Mouse (Mus musculus): ENCODE measurements around the gene Tmem37.

The Tmem37 gene

DNA sequence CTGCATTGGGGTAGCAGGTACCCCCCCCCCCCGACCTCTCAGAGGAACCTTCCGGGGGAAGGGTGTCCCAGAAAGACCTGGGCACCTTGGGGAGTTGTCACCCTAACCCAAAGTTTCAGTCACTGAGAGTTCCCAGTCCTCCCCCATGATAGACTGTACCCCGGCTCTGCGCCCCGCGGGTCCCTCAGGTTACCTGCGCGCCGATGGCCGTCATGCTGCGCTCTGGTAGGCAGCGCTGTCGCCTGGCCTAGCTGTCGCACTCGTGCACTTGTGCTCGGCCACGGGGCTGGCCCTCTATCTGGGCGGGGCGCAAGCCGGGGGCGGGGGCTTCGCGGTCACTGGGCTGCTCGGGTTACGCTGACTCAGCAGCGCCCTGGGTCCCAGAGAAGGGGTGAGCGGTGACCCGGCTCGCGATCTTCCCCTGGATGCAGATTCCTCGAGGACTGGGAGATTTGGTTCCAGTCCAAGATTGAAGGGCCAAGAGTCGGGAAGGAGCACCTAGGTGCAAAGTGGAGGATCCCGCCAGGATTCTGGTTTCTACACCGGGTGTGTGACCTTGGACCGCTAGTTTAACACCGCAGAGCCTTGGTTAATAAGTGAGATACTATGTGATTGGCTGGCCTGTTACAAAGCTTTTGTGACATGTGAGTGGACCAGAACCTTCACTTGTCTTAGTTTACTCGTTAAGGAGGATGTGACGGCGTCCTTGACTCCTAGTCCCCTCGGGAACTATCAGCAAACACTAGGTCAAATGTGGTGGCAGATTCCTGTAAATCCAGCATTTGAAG, at the start of gene Tmem37:
Tmem37 (minus strand) TSS at position 556 of the 788 bp plus-strand sequence.
- peak; percentile 49 for DNase-seq (ENCODE audit: low read depth, low spot score)

DNA sequence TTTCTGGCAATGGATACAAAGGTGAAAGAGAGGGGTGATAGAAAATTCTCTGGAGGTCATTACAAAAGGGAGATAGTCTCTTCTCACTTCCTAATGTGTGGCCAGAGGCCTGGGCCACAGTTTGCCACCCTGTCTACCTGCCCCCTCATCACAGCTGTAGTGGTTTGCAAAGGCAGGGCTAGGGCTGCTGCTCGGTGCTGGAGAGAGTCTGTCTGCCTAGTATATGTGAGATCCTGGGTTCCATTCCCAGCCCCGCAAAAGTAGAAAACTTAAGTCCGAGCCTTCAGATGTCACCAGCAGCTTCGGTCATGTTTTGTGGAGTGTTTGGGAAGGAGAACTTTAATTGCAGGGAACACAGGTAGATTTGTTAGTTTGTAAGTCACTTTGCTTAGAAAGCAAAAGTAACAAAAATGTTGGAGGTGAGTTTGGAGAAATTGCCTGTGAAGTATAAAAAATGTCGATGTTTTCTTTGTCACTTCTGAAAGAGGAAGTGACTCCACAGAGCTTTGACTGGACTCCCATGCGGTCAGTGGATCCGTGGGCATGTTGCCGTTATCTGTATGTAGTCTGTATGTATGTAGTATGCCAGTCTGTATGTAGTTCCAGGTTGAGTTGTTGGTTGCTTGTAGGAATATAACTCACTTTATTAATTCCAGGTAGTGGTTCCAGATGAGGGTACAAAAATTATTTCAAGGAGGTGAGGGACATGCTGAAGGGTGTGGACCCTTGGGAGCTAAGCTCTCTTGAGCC, 48.9 kb upstream of the Tmem37 start:
- no peak for DNase-seq (ENCODE audit: low read depth, low spot score)

DNA sequence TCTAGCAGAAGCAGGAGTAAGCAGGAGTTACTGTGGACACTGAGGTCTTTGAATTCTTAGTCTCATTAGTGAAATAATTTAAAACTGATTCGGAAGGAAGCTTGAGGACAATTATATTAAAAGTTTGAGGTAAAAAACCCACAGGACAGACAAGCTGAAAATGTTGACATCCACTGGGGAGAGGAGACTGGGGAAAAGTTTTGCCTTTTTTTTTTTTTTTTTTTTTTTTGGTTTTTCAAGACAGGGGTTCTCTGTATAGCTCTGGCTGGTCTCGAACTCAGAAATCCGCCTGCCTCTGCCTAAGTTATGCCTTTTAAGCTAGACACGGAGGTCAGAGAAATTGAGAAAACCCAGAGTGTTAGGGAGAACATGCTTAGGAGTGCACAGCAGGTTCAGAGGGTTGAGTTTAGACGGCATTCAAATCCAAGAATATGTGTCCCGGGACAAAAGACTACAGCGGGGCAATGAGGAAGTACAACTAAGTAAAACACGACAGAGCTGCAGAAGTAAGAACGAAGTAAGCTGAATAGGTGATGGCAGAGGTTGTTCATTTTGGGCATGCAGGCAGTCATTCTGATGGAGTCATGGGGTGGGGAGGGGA, 48.2 kb upstream of the Tmem37 start:
- no peak for DNase-seq (ENCODE audit: low read depth, low spot score)

DNA sequence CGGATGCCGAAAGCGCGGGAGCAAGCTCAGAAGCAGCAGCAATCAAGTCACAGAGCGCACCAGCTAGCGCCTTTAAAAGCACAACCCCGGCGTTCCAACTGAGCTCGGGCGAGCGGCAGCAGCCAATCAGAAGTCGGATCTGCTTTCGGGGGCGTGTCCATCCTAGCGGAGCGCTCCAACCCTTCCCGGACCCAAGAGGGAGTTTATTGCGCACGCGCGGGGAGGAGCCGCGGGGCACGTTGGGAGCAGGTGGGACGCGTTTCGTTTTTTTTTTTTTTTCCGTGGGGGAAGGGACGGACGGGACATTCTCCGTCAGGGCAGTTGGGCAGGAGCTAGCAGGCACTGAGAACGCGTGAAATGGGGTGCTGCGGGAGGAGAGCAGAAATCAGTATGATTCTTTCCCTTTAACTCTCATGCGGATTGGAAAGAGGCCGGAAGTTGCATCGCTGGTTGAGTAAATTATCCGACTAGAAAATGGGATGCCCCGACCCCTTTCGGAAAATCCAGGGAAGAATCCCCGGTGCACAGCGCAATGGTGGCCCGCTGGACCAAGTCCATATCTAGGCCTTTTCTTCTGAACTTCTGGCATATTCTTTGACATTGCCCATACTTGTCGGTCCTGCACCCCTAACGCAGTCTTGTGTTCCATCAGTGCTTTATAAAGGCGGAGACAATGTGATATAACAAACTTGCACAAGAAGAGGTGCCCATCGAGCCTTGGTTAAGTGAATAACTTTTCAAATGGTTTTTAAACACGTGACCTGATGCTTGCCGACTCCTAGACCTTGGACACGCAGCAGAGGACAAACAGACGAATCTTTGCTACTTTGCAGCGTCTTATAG, 47.3 kb upstream of the Tmem37 start, which contains the start of the genes Dbi and 3110009E18Rik:
Dbi (minus strand) TSS at position 110 of the 843 bp plus-strand sequence.
3110009E18Rik (plus strand) TSS at position 219 of the 843 bp plus-strand sequence.
- peak; percentile 98 for DNase-seq (ENCODE audit: low read depth, low spot score)

DNA sequence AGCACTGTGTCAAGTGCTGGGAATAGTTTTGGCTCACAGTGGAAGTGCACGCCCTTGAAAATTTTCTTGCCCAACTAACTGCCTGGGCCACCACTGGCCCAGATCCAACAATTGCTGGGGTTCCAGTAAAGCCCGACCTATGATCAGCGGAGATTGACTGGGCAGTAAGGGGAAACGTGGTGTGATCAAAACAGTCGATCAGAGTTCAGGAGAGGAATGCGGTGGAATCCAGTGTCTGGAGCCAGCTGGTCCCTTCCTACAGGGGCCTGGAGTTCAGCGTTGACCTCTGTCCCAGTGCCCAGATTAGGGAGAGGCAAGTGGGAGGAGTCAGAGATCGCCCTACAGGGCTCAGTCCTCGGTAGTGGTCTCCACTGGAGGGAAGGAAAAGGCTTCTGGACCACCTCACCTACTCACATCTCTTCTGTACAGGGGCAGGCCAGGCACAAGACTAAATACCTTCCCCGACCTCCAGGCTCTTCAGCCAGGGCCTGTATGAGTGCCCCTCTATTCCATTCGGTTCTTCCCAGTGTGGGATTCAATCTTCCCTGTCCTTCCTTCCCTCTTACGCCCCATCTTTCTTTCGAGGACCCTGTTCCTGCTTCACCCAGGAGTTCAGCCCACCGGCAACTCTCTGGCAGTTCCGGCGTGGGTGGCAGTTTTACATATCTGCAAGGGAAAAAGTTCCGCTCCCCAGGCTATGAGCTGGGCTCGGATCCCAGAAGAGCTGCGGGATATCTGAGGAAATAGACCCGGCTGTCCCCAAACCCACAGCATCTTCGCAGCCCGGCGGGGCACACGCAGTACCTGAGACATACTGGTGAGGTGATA, 46.5 kb upstream of the Tmem37 start:
- peak; percentile 65 for DNase-seq (ENCODE audit: low read depth, low spot score)

DNA sequence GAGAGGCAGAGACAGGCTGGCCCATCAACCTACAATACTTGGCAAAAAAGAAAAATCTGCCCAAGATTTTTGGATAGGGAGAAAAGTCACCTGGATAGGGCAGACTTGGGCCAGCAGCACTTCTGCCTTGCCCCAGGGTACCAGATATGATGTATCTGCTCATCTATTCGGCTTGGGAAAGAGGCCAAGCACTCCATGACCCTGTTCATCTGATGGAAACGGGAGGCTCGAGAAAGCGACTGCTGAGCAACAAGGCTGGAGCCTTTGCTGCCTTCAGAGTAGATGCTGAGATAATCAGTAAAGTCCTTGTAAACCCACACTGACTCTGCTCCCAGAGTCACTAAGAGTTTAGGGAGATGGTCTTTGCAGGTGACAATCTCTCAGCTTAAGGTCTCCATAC, 45.5 kb upstream of the Tmem37 start:
- DNase-seq (ENCODE audit: low read depth, low spot score): peak; percentile 20

DNA sequence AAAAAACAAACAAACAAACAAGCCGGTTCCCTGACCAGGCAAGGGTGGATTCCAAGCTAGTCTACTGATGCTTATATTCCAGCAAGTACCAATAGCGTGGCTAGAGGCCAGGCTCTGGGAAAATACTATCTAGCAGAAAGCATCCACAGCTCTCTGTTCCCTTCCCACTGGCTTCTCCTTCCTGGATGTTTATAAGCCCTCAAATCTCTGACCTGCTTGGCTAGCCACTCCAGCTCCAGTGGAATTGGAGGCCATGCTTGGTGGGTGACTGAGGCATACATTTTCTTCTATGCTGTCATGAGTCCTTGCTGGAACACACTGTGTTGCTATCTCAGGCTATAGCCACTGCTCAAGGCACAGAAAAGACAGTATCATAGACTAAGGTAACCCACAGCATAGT, 45.0 kb upstream of the Tmem37 start:
- no peak for DNase-seq (ENCODE audit: low read depth, low spot score)

DNA sequence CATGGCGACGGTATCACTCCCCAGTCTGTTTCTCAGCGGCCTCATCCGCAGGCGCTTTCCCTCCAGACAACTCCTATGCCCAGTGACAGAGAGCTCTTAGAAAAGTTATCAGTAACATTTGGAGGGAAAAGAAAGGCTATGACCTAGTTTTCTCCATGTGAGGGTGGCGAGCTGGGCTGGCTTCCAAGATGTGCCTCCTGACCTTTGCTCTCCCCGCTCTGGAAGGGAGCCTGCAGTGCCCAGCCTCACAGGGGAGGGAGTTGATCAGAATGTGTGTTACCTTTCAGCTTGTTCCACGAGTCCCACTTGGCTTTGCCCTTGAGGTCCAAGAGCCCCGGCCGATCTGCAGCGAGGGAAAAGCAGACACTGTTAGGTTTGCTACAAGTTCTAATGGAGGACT, 42.2 kb upstream of the Tmem37 start:
- DNase-seq (ENCODE audit: low read depth, low spot score): no peak

DNA sequence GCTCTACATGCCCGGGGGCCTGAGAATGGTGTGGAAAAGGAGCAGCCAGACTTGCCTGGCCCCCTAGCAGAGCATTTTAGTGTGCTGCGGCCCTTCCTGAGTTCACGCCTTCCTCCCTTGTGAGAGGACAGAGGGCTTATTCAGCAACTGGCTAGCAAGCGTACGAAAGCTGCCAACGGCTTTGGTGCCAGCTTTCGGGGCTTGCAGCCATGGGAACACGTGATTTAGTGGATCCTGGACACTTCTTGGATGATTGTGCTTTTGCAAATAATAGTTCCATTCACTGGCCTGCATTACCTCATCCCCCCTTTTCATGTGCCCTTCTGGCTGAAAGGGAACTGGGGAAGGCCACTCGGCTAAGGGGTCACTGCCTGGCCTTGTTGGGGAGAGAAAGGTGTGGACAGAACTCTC, 41.8 kb upstream of the Tmem37 start:
- DNase-seq (ENCODE audit: low read depth, low spot score): no peak

DNA sequence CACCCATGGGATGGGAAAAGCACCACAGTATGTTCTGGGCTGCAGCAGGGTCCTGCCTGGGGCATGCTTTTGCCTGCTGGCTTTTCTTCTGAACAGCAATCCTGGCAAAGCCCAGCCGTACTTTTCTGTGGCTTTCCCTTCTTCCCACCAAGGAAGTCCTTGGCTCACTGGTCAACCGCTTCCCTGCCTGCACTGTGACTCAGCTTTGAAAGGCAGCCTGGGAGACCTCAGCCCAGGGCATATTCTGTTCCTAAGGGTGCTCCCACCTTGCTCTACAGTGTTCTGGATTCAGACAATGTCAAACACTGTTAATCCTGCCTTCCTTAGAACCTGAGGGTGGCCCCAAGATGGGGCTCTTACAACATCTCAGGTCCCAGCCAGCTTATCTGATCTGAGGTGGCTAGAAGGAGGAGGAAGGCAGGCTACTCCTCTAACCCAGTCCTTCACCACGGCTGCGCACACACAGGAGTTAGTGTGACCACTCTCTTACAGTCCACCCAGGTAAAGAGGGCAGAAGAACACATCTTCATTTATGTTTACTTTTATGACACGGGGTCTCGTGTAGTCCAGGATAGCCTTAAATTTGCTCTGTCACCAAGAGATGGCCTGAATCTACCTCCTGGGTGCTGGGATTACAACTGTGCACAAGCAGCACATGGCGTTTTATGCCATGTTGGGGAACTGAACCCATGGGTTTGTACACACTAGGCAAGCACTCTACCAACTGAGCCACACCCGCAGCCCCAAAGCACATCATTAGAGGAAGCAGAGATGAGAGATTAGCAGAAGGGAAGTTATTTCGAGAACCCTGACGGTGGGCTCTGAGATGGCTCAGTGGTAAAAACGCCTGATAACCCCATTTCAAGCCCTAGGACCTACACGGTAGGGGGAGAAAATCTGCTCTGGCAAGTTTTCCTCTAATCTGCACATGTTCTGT, 38.6 kb upstream of the Tmem37 start:
- DNase-seq (ENCODE audit: low read depth, low spot score): peak; percentile 36

DNA sequence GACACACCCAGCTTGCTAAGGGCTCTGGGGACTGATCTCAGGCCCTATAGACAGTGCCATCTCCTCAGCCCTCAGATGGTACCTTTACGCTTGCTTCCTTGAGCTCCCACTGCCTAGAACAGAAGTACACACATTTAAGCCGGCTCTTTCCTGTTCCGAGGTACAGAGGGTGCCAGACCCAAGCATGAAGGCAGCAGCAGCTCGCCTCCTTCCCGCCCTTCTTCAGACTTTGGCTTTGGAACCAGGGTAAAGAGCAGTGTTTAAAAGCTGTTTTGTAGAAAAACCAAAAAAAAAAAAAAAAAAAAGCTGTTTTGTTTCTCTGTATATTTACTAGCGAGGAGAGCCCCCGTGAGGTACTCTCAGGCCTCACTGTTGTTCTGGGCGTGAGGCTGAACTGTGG, 37.9 kb upstream of the Tmem37 start:
- no peak for DNase-seq (ENCODE audit: low read depth, low spot score)

DNA sequence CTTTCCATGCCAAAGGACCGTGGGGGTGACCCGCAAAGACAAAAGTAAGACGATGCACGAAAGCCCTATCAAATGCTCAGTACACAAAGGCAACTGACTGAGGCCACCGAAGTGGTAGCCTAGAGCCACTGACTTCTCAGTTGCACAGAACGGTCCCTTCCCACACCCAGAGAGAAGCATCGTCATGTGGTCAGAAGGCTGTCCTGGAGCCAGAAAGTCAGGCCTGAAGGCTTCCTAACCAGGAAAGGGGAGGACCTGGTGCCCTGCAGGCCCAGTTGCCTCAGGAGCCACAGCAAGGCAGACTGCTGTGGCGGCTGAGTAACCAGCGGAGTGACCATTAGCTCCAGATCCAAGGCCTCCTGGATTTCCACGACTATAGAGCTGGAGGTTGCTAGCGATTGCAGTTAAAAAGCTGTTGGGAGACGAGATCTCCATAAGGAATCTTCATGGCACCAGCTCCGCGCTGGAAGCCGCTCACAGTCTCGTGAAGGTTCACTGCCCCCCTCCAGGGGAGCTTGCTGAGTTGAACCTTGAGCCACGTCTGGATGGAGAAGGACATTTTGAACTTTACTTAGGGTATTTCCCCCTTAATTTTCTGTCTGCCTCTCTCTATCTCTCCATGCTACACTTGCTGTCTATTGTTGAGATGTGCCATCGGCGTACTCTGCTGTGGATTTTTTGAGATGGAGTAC, 36.0 kb upstream of the Tmem37 start:
- no peak for DNase-seq (ENCODE audit: low read depth, low spot score)

DNA sequence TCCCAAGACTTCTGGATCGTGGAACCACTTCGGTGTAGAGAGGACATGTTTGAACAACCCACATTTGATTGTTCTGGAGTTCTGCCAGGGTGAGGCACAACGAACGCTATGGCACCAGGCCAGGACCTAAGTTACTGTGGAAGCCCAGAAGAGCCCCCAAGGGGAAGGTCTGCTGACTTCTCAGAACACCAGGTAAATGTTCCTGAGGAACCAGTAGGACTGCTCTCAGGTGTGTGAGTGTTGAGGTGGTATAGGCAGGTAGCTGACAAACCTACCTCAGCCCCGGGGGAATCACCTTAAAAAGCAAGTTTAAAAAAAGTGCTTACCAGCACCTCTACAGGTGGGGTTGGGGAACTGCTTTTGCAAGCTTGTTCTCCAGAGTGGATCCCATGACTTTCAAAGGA, 31.7 kb upstream of the Tmem37 start:
- no peak for DNase-seq (ENCODE audit: low read depth, low spot score)

DNA sequence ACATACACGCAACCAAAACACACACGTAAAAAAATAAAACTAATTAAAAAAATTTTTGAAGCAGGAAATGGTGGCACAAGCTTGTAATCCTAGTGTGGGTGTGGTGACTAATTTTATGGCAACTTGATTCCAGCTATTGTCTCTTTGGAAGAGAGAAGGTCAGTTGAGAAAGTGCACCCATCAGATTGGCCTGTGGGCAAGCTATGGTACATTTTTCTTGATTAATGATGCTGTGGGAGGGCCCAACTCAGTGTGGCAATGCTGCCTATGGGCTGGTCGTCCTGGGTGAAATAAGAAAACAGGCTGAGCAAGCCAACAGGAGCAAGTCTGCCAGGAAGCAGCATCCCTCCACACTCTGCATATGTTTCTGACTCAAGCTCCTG, 27.3 kb upstream of the Tmem37 start:
- no peak for DNase-seq (ENCODE audit: low read depth, low spot score)

DNA sequence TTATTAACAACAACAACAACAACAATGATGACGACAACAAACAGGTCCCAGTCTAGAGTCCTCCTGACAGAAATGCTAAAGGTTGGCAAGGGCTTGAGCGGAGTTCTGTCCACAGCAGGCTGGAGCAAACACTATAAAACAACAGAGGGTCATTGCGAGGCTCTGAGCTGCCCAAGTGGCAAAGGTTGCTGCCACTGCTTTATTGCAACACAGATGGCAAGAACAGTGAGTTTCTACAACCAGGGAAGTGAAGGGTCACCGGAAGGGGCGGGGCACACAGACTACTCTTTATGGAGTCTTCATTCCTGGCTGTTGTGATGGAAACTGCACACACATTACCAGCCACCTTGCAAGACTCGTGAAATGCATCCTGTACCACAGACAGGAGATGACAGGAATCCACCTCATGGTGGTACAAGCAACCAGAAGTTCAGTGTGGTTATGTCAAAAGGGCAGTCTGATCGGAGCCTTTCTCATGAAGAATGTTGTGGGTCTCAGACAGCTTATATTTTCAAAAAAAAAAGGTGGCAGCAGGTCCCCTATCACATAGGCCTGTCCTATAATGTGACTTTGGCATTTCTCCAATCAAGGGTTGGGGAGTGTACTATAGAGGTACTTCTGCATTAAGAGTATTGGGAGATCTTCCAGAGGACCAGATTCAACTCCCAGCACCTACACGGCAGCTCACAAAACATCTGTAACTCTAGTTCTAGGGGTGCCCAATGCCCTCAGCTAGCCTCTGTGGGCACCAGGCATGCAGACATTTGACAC, 26.8 kb upstream of the Tmem37 start:
- DNase-seq (ENCODE audit: low read depth, low spot score): no peak

DNA sequence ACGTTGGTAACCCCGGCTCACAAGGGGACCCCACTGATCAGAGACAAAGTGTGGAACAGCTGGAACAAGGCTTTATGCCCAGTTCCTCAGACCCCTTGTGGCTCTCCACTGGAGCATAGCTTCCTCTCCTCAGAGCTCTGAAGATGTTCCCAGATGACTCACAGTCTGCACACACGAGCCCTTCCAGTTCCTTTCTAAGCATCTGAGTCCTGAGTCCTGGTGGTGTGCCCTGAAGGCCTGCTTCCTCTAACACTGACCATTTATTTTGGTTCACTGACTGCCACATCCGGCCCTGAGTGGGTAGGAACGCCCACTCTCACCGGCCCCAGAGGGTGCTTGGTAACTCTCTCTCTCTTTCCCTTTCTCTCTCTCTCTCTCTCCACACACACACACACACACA, 25.6 kb upstream of the Tmem37 start:
- DNase-seq (ENCODE audit: low read depth, low spot score): peak; percentile 92

DNA sequence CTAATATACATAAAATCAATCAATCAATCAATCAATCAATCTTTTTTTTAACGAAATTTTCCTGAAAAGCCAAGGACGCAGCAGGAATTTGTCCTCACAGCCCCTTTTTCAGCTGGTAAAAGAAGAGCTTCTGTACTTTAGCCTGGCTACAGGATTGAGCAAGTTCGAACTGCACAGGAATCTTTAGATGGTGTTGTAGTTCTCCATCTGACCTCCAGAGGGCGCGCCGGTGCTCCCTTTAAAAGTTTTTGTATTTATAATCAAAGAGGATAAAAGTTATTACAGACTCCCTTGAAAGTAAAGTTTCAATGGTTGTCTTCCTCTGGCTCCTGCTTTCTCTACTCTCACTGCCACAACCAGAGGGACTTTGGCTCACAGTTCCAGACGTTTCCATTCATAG, 24.5 kb upstream of the Tmem37 start:
- DNase-seq (ENCODE audit: low read depth, low spot score): peak; percentile 84

DNA sequence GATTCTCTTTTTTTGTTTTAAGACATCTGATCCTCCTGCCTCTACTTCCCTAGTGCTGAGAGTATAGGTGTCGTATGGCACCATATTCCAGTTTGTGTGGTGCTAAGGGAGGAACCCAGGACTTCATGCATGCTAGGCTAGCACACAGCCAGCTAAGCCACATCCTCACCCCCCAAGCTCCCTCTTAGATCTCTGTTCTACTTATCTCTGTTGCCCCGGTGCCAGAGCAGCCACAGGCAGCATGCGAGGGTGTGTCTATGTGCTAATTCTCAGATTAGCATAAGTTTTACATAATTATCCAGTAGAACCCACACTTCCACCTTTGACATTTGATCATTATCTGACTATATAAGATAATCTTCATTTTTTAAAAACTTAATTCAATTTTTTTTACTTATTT, 21.0 kb upstream of the Tmem37 start:
- DNase-seq (ENCODE audit: low read depth, low spot score): no peak

All from 3T3-L1 (cell line).